ENCODE assay signal across 13 mouse cellular contexts in the genomic region with DNA sequence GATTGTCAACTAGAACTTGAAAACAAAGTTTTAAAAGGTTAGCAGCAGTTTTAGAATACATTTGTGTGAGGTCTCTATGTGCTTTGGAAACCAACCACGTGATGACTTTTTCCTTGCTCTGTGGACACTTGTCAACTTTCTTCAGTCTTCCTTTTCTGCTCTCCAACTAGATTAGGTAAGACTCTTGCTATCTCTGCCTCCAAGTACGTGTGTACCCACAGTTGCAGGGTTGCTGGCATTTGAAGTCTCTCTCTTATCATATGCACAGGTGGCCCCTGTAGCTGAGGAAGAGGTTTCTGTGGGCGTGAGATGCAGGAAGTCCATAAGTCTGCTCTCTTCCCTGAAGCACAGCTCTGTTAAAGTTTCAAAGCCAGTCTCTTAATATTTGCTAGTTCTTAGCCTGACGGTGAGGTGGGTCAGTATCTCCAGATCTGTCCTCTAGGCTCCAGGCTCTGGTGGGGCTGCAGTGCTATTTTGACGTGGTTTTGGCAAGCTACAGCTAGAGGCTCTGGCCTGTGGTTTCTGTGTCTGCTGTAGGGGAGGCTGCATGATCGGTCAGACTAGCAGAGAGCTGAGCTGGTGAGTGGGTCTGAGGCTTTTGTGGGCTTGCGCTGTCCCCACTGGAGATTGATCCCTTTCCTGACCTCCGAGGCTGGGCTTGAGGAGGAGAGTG. TPM values are rescaled to one million over a fixed set of nuclear protein-coding genes. Genes with fewer than 3 reads are reported as not detected.
DNase-seq lines count a peak whose midpoint lies in the region; ATAC-seq lines count a peak whose summit lies in the region.
"Had no signal": no experiment of that assay in that cellular context is flagged by ENCODE, and none has a peak within 500 bp of the region (broad histone marks: within the 10 kb centered on the region; RNA-seq: fewer than 3 reads in every experiment).

No protein-coding gene starts in this region.

- peak; percentile 93 for ATAC-seq in liver, embryonic 11.5 days (replicated peaks; ENCODE audit: low FRiP score)

- no peaks in the 10 kb centered on the region for H3K27me3 ChIP-seq in liver, embryonic 11.5 days (replicated peaks; ENCODE audit: control insufficient read depth, insufficient read depth, low read length)

- peak overlapping the region; percentile 94 for H3K27ac ChIP-seq in liver, embryonic 11.5 days (ENCODE audit: low read depth, low read length)

- H3K4me3 ChIP-seq in liver, embryonic 11.5 days (ENCODE audit: low read depth, low read length): no peak overlapping the region

- H3K4me1 ChIP-seq in liver, embryonic 11.5 days (replicated peaks; ENCODE audit: control insufficient read depth, insufficient read depth, low read length): peaks cover 33% of the 10 kb centered on the region

- peak overlapping the region; percentile 57; the same call in 1 of the 2 replicates for H3K9ac ChIP-seq in liver, embryonic 11.5 days (ENCODE audit: low read depth, low read length)

- H3K9me3 ChIP-seq in liver, embryonic 11.5 days (ENCODE audit: control insufficient read depth, low read length): no peaks in the 10 kb centered on the region

- 43% methylated on average over 8 of the region's 8 CpGs for WGBS in liver, embryonic 11.5 days

- peaks cover 43% of the 10 kb centered on the region for H3K36me3 ChIP-seq in liver, embryonic 11.5 days (ENCODE audit: control insufficient read depth, insufficient read depth, low read length)

- peak; percentile 72 for DNase-seq in CD4-positive, CD25-positive, alpha-beta regulatory T cell, adult 2 months (ENCODE audit: low read depth, low spot score)
- peak; percentile 65 for DNase-seq in c-Kit-positive CD71-positive TER-119-negative erythroid progenitor cells, embryonic 14.5 days (ENCODE audit: low read depth)
- DNase-seq in liver, embryonic 11.5 days (ENCODE audit: low spot score): no peak
- peak; percentile 35 to 63 for DNase-seq in thymus, adult 18-20 months
- no peak for DNase-seq in embryo, embryonic 10 days (ENCODE audit: low spot score)
- no peak for DNase-seq in right cerebral cortex, postnatal 14 days
- DNase-seq in ovary, postnatal 10 days (ENCODE audit: low spot score): no peak
- no peak for DNase-seq in cerebellum, adult 9-10 months
- DNase-seq: heart, adult 11 months; heart, postnatal 14 days; kidney, adult 2 months; left cerebral cortex, postnatal 4 days; lung, postnatal 10 days had no signal

- H3K4me2 ChIP-seq in liver, embryonic 11.5 days: peak overlapping the region; percentile 59

RNA-seq across cellular contexts. Expression of a gene that starts 8.9 kb away (rescaled TPM):
- 12.8 and 13.8 TPM in 2 replicates for polyA plus RNA-seq in liver, embryonic 11.5 days (2014; fragmentation: Nextera tagmentation; extraction: Ambion mirVana)

RNA-seq across cellular contexts. Expression of a gene that starts 20.3 kb away (rescaled TPM):
- polyA plus RNA-seq in liver, embryonic 11.5 days (2014; fragmentation: Nextera tagmentation; extraction: Ambion mirVana): 53.9 and 61.2 TPM in 2 replicates

RNA-seq across cellular contexts. Expression of a gene that starts 27.5 kb away (rescaled TPM):
- polyA plus RNA-seq in liver, embryonic 11.5 days (2014; fragmentation: Nextera tagmentation; extraction: Ambion mirVana): 12.8 and 17.4 TPM in 2 replicates

RNA-seq across cellular contexts. Expression of a gene that starts 49.0 kb away (rescaled TPM):
- polyA plus RNA-seq in liver, embryonic 11.5 days (2014; fragmentation: Nextera tagmentation; extraction: Ambion mirVana): 0.12 and 0.26 TPM in 2 replicates

Comparison
In these comparisons a context has a peak if more than half of its experiments do, and no peak if none do; other contexts are left out.
1. DNase-seq: peak in CD4-positive, CD25-positive, alpha-beta regulatory T cell, adult 2 months (single experiment), c-Kit-positive CD71-positive TER-119-negative erythroid progenitor cells, embryonic 14.5 days (single experiment) and thymus, adult 18-20 months (2 of 2); none in liver, embryonic 11.5 days (single experiment), embryo, embryonic 10 days (single experiment), right cerebral cortex, postnatal 14 days (single experiment), ovary, postnatal 10 days (single experiment) and cerebellum, adult 9-10 months (single experiment).